Mouse (Mus musculus): ENCODE results near the gene Fam83f.

DNA sequence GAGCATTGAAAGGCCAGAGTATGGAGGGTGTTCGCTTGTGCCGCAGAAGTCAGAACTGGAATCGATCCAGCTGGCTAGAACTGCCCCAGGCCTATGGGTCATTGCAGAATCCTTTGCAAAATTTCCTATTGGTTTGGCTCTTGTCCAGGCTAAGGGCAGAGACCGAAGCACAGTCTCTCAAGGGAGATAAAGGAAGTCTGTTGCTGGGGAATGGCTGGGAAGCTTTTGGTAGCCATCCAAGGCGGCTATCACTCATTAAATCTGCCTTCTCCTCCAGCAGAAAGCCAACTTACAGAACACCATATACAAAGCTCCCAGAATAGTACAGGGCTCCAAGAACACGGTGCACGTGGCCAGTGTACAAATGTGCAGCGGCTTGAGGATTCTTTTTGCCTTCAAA, 35.4 kb downstream of the Fam83f start:
- TF ChIP-seq CHD2 (IDR thresholded peaks at IDR 0.05; ENCODE audit: low read length) (no peak), POLR2AphosphoS2 (IDR thresholded peaks at IDR 0.05; ENCODE audit: low read length) (no peak), NELFE (IDR thresholded peaks at IDR 0.05; ENCODE audit: low read depth, low read length) (peak; percentile 26; the same call in 1 of the 2 replicates), MAZ (IDR thresholded peaks at IDR 0.05; ENCODE audit: low read depth, low read length) (no peak), HCFC1 (IDR thresholded peaks at IDR 0.05; ENCODE audit: low read depth, low read length) (no peak), CTCF (IDR thresholded peaks at IDR 0.05 in 2 of 3, conservative IDR thresholded peaks at IDR 0.05 in 1 of 3; ENCODE audit: control insufficient read depth in 1 of 3, insufficient read depth in 1 of 3, low read depth in 2 of 3, low read length in 3 of 3, poor library complexity in 1 of 3, severe bottlenecking in 1 of 3) (no peak), MAX (IDR thresholded peaks at IDR 0.05; ENCODE audit: low read length) (peak; percentile 71), CHD1 (IDR thresholded peaks at IDR 0.05; ENCODE audit: low read depth, low read length) (no peak), E2F4 (IDR thresholded peaks at IDR 0.05; ENCODE audit: borderline replicate concordance, low read depth, low read length) (no peak), MAFK (IDR thresholded peaks at IDR 0.05; ENCODE audit: borderline replicate concordance, low read depth, low read length) (no peak), MXI1 (IDR thresholded peaks at IDR 0.05; ENCODE audit: low read depth, low read length) (peak; percentile 85; the same call in 1 of the 2 replicates), MYC (IDR thresholded peaks at IDR 0.05; ENCODE audit: low read depth, low read length) (no peak; the same call in 1 of the 2 replicates)

Data from MEL (cell line).